Mouse (Mus musculus) liver, adult 2 months (tissue): ENCODE results near the gene Celf1.

Experiments
- CTCF ChIP-seq: fragments of 200-500 bp; IDR thresholded peaks from 2 replicates; pipeline ENCODE4 v1.5.1; 2011; ENCODE audit warnings: low read depth, low read length, control low read depth
- POLR2A ChIP-seq: fragments of 200-500 bp; IDR thresholded peaks from 2 replicates; pipeline ENCODE4 v1.6.1; 2011; ENCODE audit warnings: low read length, control low read depth; ENCODE audit not compliant: insufficient read depth; ENCODE audit errors: extremely low read depth

- TF ChIP-seq CTCF, result no peak
- no peak for TF ChIP-seq POLR2A
Measured at GRCm38 (mm10) chr2:90903398-90903797, 36.8 kb upstream of the Celf1 start.
